Mouse (Mus musculus) limb, embryonic 10.5 days (tissue): ENCODE data around the gene Hhat. TPM values are rescaled to one million over a fixed set of nuclear protein-coding genes. Genes with fewer than 3 reads are reported as not detected.

ENCODE experiments used
- DNase-seq: peaks from one replicate; pipeline ENCODE4 v3.0.0-alpha.2; 2017; ENCODE audit warnings: low spot score
- H3K27ac ChIP-seq: fragments of 300-500 bp; sonication (generic); 2 replicates; pipeline ENCODE4 v1.5.1; 2016; ENCODE audit warnings: mild to moderate bottlenecking
- H3K27me3 ChIP-seq: fragments of 300-500 bp; sonication (generic); 2 replicates; pipeline ENCODE4 v1.6.1; 2016; ENCODE audit warnings: low read depth, mild to moderate bottlenecking; ENCODE audit not compliant: poor library complexity, severe bottlenecking
- H3K36me3 ChIP-seq: fragments of 300-500 bp; sonication (generic); 2 replicates; pipeline ENCODE4 v1.6.1; 2016; ENCODE audit warnings: mild to moderate bottlenecking, moderate library complexity
- H3K4me1 ChIP-seq: fragments of 300-500 bp; sonication (generic); 2 replicates; pipeline ENCODE4 v1.6.1; 2016
- H3K4me3 ChIP-seq: fragments of 300-500 bp; sonication (generic); 2 replicates; pipeline ENCODE4 v1.5.1; 2016; ENCODE audit warnings: mild to moderate bottlenecking, moderate library complexity
- H3K9me3 ChIP-seq: fragments of 300-500 bp; sonication (generic); replicated peaks from 2 replicates; pipeline ENCODE4 v1.6.1; 2016; ENCODE audit warnings: mild to moderate bottlenecking
- WGBS: fragments of 180-500 bp; shearing (Covaris S2); methylation state at CpG from one replicate; pipeline ENCODE4 v1.1.7; 2016; 5-methylcytosine and 5-hydroxymethylcytosine counted together
- polyA plus RNA-seq: library from polyadenylated mRNA; unstranded; fragments of >200 nt; fragmentation: Nextera tagmentation; extraction: Ambion mirVana; gene quantifications from 2 replicates; pipeline ENCODE4 v1.2.1, GENCODE M21; 2016

Gene Hhat
- polyA plus RNA-seq, 1 experiment from 2014 or later: 13.7 TPM

GRCm38 (mm10) chr1:192650586-192650985 lies 120.4 kb downstream of the Hhat start:
- Histone ChIP-seq H3K4me3 (no peak overlapping the region), H3K9me3 (no peaks in the 10 kb centered on the region), H3K36me3 (no peaks in the 10 kb centered on the region), H3K27ac (no peak overlapping the region), H3K4me1 (peaks cover 39% of the 10 kb centered on the region), H3K27me3 (no peaks in the 10 kb centered on the region)
- 75% methylated on average over 7 of the region's 7 CpGs for WGBS
- DNase-seq: no peak

DNA sequence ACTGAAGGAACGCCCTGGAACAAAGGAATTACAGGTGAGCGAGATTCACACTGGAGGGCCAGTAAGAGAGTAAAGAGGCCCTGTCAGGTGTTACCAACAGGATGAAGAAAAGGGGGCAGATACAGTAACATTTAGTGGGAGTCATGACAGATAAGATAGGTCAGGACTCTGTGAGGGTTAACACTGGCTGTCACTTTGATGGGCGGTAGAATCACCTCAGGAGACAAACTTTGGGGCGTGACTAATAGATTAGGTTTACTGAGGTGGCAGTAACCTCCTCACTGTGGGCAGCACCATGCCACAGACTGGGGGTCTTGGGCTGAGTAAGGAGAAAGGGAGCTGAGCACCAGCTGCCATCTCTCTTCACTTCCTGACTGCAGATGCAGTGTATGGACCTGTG lies 121.0 kb downstream of the Hhat start:
- peaks cover 39% of the 10 kb centered on the region for H3K4me1 ChIP-seq
- no peaks in the 10 kb centered on the region for H3K36me3 ChIP-seq
- no peak overlapping the region for H3K27ac ChIP-seq
- WGBS: 88% methylated on average over 4 of the region's 4 CpGs
- DNase-seq: no peak
- no peaks in the 10 kb centered on the region for H3K27me3 ChIP-seq
- no peaks in the 10 kb centered on the region for H3K9me3 ChIP-seq
- no peak overlapping the region for H3K4me3 ChIP-seq

- H3K27me3 ChIP-seq: no peaks in the 10 kb centered on the region
- DNase-seq: no peak
- WGBS: 81% methylated on average over 3 of the region's 3 CpGs
- H3K27ac ChIP-seq: no peak overlapping the region
- no peaks in the 10 kb centered on the region for H3K9me3 ChIP-seq
- H3K4me3 ChIP-seq: no peak overlapping the region
- peaks cover 39% of the 10 kb centered on the region for H3K4me1 ChIP-seq
- no peaks in the 10 kb centered on the region for H3K36me3 ChIP-seq
Measured at GRCm38 (mm10) chr1:192649233-192649632, 121.8 kb downstream of the Hhat start.

DNA sequence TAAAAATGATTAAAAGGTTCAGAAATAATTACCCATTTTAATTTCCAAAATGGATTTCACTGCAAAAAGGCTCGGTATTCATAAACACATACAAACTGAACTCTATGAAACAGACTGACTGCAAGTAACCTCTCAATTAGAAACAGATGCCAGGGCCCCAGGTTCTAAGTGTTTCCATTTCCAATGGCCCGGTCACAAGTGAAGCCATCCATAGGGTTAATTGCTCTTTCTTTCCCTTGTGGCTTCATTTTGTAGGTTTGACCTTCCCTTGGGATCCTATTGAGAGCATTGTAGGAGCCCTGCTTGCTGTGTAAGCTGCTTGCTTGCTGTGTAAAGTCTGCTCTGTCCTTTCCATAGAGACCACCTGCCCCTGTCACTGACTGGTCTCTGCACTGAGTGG lies 123.7 kb downstream of the Hhat start:
- Histone ChIP-seq H3K27ac (peak overlapping the region; percentile 70), H3K4me1 (peaks cover 39% of the 10 kb centered on the region), H3K9me3 (no peaks in the 10 kb centered on the region), H3K27me3 (no peaks in the 10 kb centered on the region), H3K4me3 (no peak overlapping the region), H3K36me3 (no peaks in the 10 kb centered on the region)
- WGBS: 28% methylated on average over 2 of the region's 2 CpGs
- peak; percentile 43 for DNase-seq

DNA sequence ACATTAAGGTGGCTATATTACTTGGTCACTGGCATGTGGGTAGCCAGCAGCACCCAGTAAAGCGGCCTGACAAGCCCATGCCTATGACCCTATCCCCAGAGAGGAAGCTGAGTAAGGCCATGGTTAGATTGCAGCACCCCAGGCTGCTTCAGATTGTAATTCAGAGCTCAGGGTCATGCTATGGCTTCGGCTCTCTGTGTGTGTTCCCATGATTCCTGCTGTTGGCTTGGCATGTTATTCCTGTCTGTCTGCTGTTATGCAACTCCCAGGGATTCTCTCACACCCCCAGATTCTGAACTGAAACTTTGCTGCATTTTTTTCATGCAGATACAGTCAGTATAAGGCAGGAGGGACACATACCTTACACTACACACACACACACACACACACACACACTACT lies 128.9 kb downstream of the Hhat start:
- 90% methylated on average over 2 of the region's 2 CpGs for WGBS
- Histone ChIP-seq H3K27ac (no peak overlapping the region), H3K4me1 (peaks cover 5% of the 10 kb centered on the region), H3K9me3 (no peaks in the 10 kb centered on the region), H3K27me3 (no peaks in the 10 kb centered on the region), H3K4me3 (no peak overlapping the region), H3K36me3 (no peaks in the 10 kb centered on the region)
- no peak for DNase-seq

GRCm38 (mm10) chr1:192639175-192639574 lies 131.8 kb downstream of the Hhat start:
- H3K27ac ChIP-seq: no peak overlapping the region

GRCm38 (mm10) chr1:192621843-192622242 lies 149.2 kb downstream of the Hhat start:
- WGBS: 89% methylated on average over 2 of the region's 2 CpGs
- no peak for DNase-seq
- H3K27me3 ChIP-seq: no peaks in the 10 kb centered on the region
- H3K4me1 ChIP-seq: no peaks in the 10 kb centered on the region
- H3K9me3 ChIP-seq: no peaks in the 10 kb centered on the region
- no peak overlapping the region for H3K27ac ChIP-seq
- H3K4me3 ChIP-seq: no peak overlapping the region
- H3K36me3 ChIP-seq: no peaks in the 10 kb centered on the region

More at GRCm38 (mm10) chr1:192639175-192639574, 131.8 kb downstream of the Hhat start:
- DNase-seq: no peak
- H3K4me1 ChIP-seq: no peaks in the 10 kb centered on the region
- 80% methylated on average over 3 of the region's 3 CpGs for WGBS
- no peaks in the 10 kb centered on the region for H3K27me3 ChIP-seq
- H3K36me3 ChIP-seq: no peaks in the 10 kb centered on the region
- no peak overlapping the region for H3K4me3 ChIP-seq
- 0 out of 2 replicates have a peak, but pooled peaks cover 2% of the 10 kb centered on the region for H3K9me3 ChIP-seq

DNA sequence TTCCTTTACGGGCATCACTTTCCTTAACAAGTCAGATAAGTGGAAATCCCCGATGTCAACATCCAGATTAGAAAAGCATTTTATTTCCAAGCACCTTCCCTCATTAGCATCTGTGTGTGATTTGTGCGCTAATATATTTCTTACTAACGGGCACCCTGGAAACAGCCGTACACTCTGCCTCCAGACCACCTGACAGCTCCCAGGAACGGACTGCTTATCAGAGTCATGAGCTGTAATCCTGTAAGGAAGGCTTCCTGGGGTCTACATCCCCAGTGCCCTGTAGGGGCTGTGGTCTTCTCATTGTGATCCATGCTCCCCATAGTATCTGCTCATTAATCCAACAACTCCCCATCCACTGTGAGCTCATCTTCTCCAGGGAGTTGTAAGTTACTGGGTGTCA lies 157.8 kb downstream of the Hhat start:
- Histone ChIP-seq H3K27me3 (no peaks in the 10 kb centered on the region), H3K27ac (no peak overlapping the region), H3K4me3 (no peak overlapping the region), H3K36me3 (no peaks in the 10 kb centered on the region), H3K4me1 (peaks cover 13% of the 10 kb centered on the region), H3K9me3 (no peaks in the 10 kb centered on the region)
- no peak for DNase-seq
- WGBS: 46% methylated on average over 6 of the region's 6 CpGs

- Histone ChIP-seq H3K27ac (no peak overlapping the region), H3K9me3 (no peaks in the 10 kb centered on the region), H3K27me3 (no peaks in the 10 kb centered on the region), H3K4me1 (peaks cover 13% of the 10 kb centered on the region), H3K4me3 (no peak overlapping the region), H3K36me3 (no peaks in the 10 kb centered on the region)
- 82% methylated on average over 11 of the region's 11 CpGs for WGBS
- DNase-seq: no peak
Measured at GRCm38 (mm10) chr1:192611996-192612739, 158.9 kb downstream of the Hhat start.

- WGBS: 86% methylated on average over 8 of the region's 8 CpGs
- no peaks in the 10 kb centered on the region for H3K27me3 ChIP-seq
Measured at GRCm38 (mm10) chr1:192606876-192607275, 164.1 kb downstream of the Hhat start.

GRCm38 (mm10) chr1:192604413-192604812 lies 166.6 kb downstream of the Hhat start:
- no peaks in the 10 kb centered on the region for H3K27me3 ChIP-seq
- H3K36me3 ChIP-seq: no peaks in the 10 kb centered on the region
- peaks cover 13% of the 10 kb centered on the region for H3K4me1 ChIP-seq
- no peak overlapping the region for H3K27ac ChIP-seq
- H3K4me3 ChIP-seq: no peak overlapping the region
- no peaks in the 10 kb centered on the region for H3K9me3 ChIP-seq
- DNase-seq: no peak
- WGBS: 74% methylated on average over 5 of the region's 5 CpGs

More at GRCm38 (mm10) chr1:192606876-192607275, 164.1 kb downstream of the Hhat start:
- H3K4me3 ChIP-seq: no peak overlapping the region
- H3K4me1 ChIP-seq: peaks cover 13% of the 10 kb centered on the region
- H3K36me3 ChIP-seq: no peaks in the 10 kb centered on the region
- no peaks in the 10 kb centered on the region for H3K9me3 ChIP-seq
- no peak for DNase-seq
- no peak overlapping the region for H3K27ac ChIP-seq

DNA sequence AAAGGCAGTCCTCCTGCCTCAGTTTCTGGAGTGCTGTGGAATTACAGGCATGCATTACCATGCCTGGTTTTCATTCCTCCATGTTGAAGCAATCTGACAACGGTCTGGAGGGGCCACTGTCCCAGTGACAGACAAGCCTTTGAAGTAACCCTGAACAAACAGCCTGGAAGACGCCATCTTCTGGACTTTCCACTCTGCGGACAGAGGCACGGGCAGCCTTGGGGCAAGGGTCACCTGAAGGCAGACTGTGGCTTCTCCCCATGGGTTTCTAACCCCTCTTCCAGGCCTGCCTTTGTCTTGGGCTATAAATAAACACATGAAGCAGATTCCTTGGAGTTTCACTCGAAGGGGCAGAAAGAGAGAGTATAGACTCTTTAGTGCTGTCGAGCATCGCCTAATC lies 167.5 kb downstream of the Hhat start:
- Histone ChIP-seq H3K4me3 (no peak overlapping the region), H3K27me3 (no peaks in the 10 kb centered on the region), H3K4me1 (peaks cover 13% of the 10 kb centered on the region), H3K9me3 (no peaks in the 10 kb centered on the region), H3K27ac (no peak overlapping the region), H3K36me3 (no peaks in the 10 kb centered on the region)
- no peak for DNase-seq
- WGBS: 37% methylated on average over 7 of the region's 7 CpGs

- WGBS: 94% methylated on average over 3 of the region's 3 CpGs
- no peaks in the 10 kb centered on the region for H3K36me3 ChIP-seq
- DNase-seq: no peak
- no peak overlapping the region for H3K27ac ChIP-seq
- peaks cover 13% of the 10 kb centered on the region for H3K4me1 ChIP-seq
- no peaks in the 10 kb centered on the region for H3K27me3 ChIP-seq
- H3K4me3 ChIP-seq: no peak overlapping the region
- H3K9me3 ChIP-seq: no peaks in the 10 kb centered on the region
Measured at GRCm38 (mm10) chr1:192601206-192601605, 169.8 kb downstream of the Hhat start.

GRCm38 (mm10) chr1:192599746-192600145 lies 171.3 kb downstream of the Hhat start:
- H3K36me3 ChIP-seq: no peaks in the 10 kb centered on the region
- no peak overlapping the region for H3K27ac ChIP-seq
- H3K27me3 ChIP-seq: no peaks in the 10 kb centered on the region
- H3K4me1 ChIP-seq: peaks cover 13% of the 10 kb centered on the region
- H3K9me3 ChIP-seq: no peaks in the 10 kb centered on the region
- DNase-seq: no peak
- WGBS: 88% methylated on average over 7 of the region's 7 CpGs
- H3K4me3 ChIP-seq: no peak overlapping the region
